Comparison of ENCODE assay signal across 28 mouse cellular contexts in genomic region chr9:103778185-103778584, GRCm38 (mm10). TPM values are rescaled to one million over a fixed set of nuclear protein-coding genes. Genes with fewer than 3 reads are reported as not detected.
"Had no signal": no experiment of that assay in that cellular context is flagged by ENCODE, and none has a peak within 500 bp of the region (broad histone marks: within the 10 kb centered on the region; RNA-seq: fewer than 3 reads in every experiment).

No protein-coding gene starts in this region.

- H3K9me3 ChIP-seq: heart, embryonic 13.5 days; heart, embryonic 15.5 days; hindbrain, embryonic 10.5 days; hindbrain, embryonic 12.5 days; intestine, embryonic 15.5 days; limb, embryonic 10.5 days; limb, embryonic 12.5 days; liver, embryonic 13.5 days; liver, embryonic 15.5 days had no signal

- H3K4me3 ChIP-seq: gastrocnemius, adult 2 months; heart, adult 2 months; heart, embryonic 13.5 days; heart, embryonic 15.5 days; hindbrain, embryonic 10.5 days; hindbrain, embryonic 12.5 days; intestine, embryonic 15.5 days; layer of hippocampus, adult 2 months; limb, embryonic 10.5 days; limb, embryonic 12.5 days; liver, embryonic 13.5 days; liver, embryonic 15.5 days had no signal

- H3K9ac ChIP-seq: heart, embryonic 13.5 days; heart, embryonic 15.5 days; hindbrain, embryonic 12.5 days; hindbrain, embryonic 14.5 days; intestine, embryonic 15.5 days; limb, embryonic 12.5 days; liver, embryonic 13.5 days; liver, embryonic 15.5 days had no signal

- H3K36me3 ChIP-seq: heart, embryonic 13.5 days; heart, embryonic 15.5 days; hindbrain, embryonic 10.5 days; hindbrain, embryonic 12.5 days; intestine, embryonic 15.5 days; limb, embryonic 10.5 days; limb, embryonic 12.5 days; liver, embryonic 13.5 days; liver, embryonic 15.5 days had no signal

- H3K4me1 ChIP-seq: heart, embryonic 13.5 days; heart, embryonic 15.5 days; hindbrain, embryonic 10.5 days; hindbrain, embryonic 12.5 days; intestine, embryonic 15.5 days; liver, embryonic 13.5 days; liver, embryonic 15.5 days had no signal

- ATAC-seq: hindbrain, embryonic 16.5 days; inflammation-experienced regulatory T-cells, adult 6 months; intestine, embryonic 15.5 days; intestine, postnatal 0 days had no signal

- H3K4me2 ChIP-seq: heart, embryonic 11.5 days; heart, embryonic 13.5 days; heart, embryonic 15.5 days; hindbrain, embryonic 12.5 days; hindbrain, embryonic 14.5 days; intestine, embryonic 15.5 days; limb, embryonic 12.5 days; liver, embryonic 11.5 days; liver, embryonic 13.5 days; liver, embryonic 15.5 days had no signal

- DNase-seq: gastrocnemius, adult 2 months; gastrocnemius, postnatal 10 days; gastrocnemius, postnatal 25 days; heart, adult 2 months; heart, postnatal 14 days; heart, postnatal 4 days; kidney, adult 18-20 months; kidney, adult 8-10 months; kidney, postnatal 10 days; kidney, postnatal 25 days; kidney, postnatal 4 days; liver; liver, embryonic 13.5 days had no signal

- H3K27me3 ChIP-seq: heart, embryonic 13.5 days; heart, embryonic 15.5 days; hindbrain, embryonic 12.5 days; intestine, embryonic 15.5 days; limb, embryonic 12.5 days; liver, embryonic 13.5 days; liver, embryonic 15.5 days had no signal

- H3K27ac ChIP-seq: gastrocnemius, adult 2 months; heart, adult 2 months; heart, embryonic 13.5 days; heart, embryonic 15.5 days; hindbrain, embryonic 10.5 days; hindbrain, embryonic 12.5 days; hindbrain, embryonic 14.5 days; intestine, embryonic 15.5 days; layer of hippocampus, adult 2 months; limb, embryonic 10.5 days; limb, embryonic 12.5 days; liver, embryonic 13.5 days; liver, embryonic 15.5 days had no signal

RNA-seq across cellular contexts. Expression of gene Tmem108, which starts 16.5 kb away (rescaled TPM):
- total RNA-seq: gastrocnemius, adult 2 months; gastrocnemius, postnatal 25 days had no signal
